In genomic region chr7:67755366-67755765, GRCm38 (mm10) we compare ENCODE assay signal across 21 mouse cellular contexts. TPM values are rescaled to one million over a fixed set of nuclear protein-coding genes. Genes with fewer than 3 reads are reported as not detected.
"Had no signal": no experiment of that assay in that cellular context is flagged by ENCODE, and none has a peak within 500 bp of the region (broad histone marks: within the 10 kb centered on the region; RNA-seq: fewer than 3 reads in every experiment).

No protein-coding gene starts in this region.

- H3K9me3 ChIP-seq: heart, embryonic 10.5 days; heart, embryonic 12.5 days; hindbrain, embryonic 10.5 days; hindbrain, embryonic 12.5 days; intestine, embryonic 15.5 days; limb, embryonic 10.5 days; limb, embryonic 12.5 days; liver, embryonic 13.5 days had no signal

- H3K4me3 ChIP-seq: heart, embryonic 10.5 days; heart, embryonic 12.5 days; hindbrain, embryonic 10.5 days; hindbrain, embryonic 12.5 days; intestine, embryonic 15.5 days; layer of hippocampus, adult 2 months; left cerebral cortex, adult 2 months; limb, embryonic 10.5 days; limb, embryonic 12.5 days; liver, embryonic 13.5 days had no signal

- ATAC-seq: hindbrain, embryonic 16.5 days; inflammation-experienced regulatory T-cells, adult 6 months; intestine, embryonic 15.5 days; intestine, postnatal 0 days had no signal

- H3K4me2 ChIP-seq: heart, embryonic 12.5 days; hindbrain, embryonic 12.5 days; hindbrain, embryonic 14.5 days; intestine, embryonic 15.5 days; limb, embryonic 12.5 days; liver, embryonic 13.5 days had no signal

- H3K27ac ChIP-seq: heart, embryonic 10.5 days; hindbrain, embryonic 10.5 days; hindbrain, embryonic 12.5 days; hindbrain, embryonic 14.5 days; intestine, embryonic 15.5 days; layer of hippocampus, adult 2 months; left cerebral cortex, adult 2 months; limb, embryonic 10.5 days; limb, embryonic 12.5 days; liver, embryonic 13.5 days had no signal

- DNase-seq: gastrocnemius, postnatal 10 days; kidney, adult 18-20 months; kidney, adult 8-10 months; kidney, postnatal 10 days; kidney, postnatal 25 days; kidney, postnatal 4 days; liver; liver, embryonic 13.5 days had no signal

- H3K36me3 ChIP-seq: hindbrain, embryonic 10.5 days; hindbrain, embryonic 12.5 days; intestine, embryonic 15.5 days; limb, embryonic 10.5 days; limb, embryonic 12.5 days; liver, embryonic 13.5 days had no signal

- H3K9ac ChIP-seq: heart, embryonic 12.5 days; hindbrain, embryonic 12.5 days; hindbrain, embryonic 14.5 days; intestine, embryonic 15.5 days; limb, embryonic 12.5 days; liver, embryonic 13.5 days had no signal

RNA-seq across cellular contexts. Expression of gene Synm, which starts 4.2 kb away (rescaled TPM):
- polyA plus RNA-seq: inflammation-experienced regulatory T-cells, adult 6 months had no signal
